Mouse (Mus musculus): ENCODE measurements around the gene Med22. TPM values are rescaled to one million over a fixed set of nuclear protein-coding genes. Genes with fewer than 3 reads are reported as not detected.

The Med22 gene
- polyA plus RNA-seq, 1 experiment, result 46.5 TPM

GRCm38 (mm10) chr2:26913416-26914147 lies 3.1 kb upstream of the Med22 start:
- peaks cover 23% of the 10 kb centered on the region for H3K36me3 ChIP-seq (ENCODE audit: control insufficient read depth, insufficient read depth, low read length)
- WGBS, result 98% methylated on average over 17 of the region's 17 CpGs
- no peak for DNase-seq
- H3K4me3 ChIP-seq (ENCODE audit: control insufficient read depth, insufficient read depth, low read length), result no peak overlapping the region
- H3K4me1 ChIP-seq (replicated peaks; ENCODE audit: control insufficient read depth, insufficient read depth, low read length), result peaks cover 44% of the 10 kb centered on the region
- H3K27ac ChIP-seq (ENCODE audit: control insufficient read depth, insufficient read depth, low read length), result no peak overlapping the region
- no peak for TF ChIP-seq POLR2A (IDR thresholded peaks at IDR 0.05; ENCODE audit: control insufficient read depth, extremely low read depth, insufficient read depth, low read length, poor library complexity)
- TF ChIP-seq CTCF (IDR thresholded peaks at IDR 0.05; ENCODE audit: borderline replicate concordance, control insufficient read depth, extremely low read depth, insufficient read depth, low read length, poor library complexity), result no peak
- H3K27me3 ChIP-seq (ENCODE audit: control insufficient read depth, insufficient read depth, low read length), result no peaks in the 10 kb centered on the region

- H3K27ac ChIP-seq (ENCODE audit: control insufficient read depth, insufficient read depth, low read length), result no peak overlapping the region
- H3K27me3 ChIP-seq (ENCODE audit: control insufficient read depth, insufficient read depth, low read length), result no peaks in the 10 kb centered on the region
- peaks cover 23% of the 10 kb centered on the region for H3K36me3 ChIP-seq (ENCODE audit: control insufficient read depth, insufficient read depth, low read length)
- H3K4me1 ChIP-seq (replicated peaks; ENCODE audit: control insufficient read depth, insufficient read depth, low read length), result peaks cover 44% of the 10 kb centered on the region
- WGBS, result 81% methylated on average over 5 of the region's 5 CpGs
- H3K4me3 ChIP-seq (ENCODE audit: control insufficient read depth, insufficient read depth, low read length), result peak overlapping the region; percentile 84; the same call in 1 of the 2 replicates
- DNase-seq, result no peak
- TF ChIP-seq POLR2A (IDR thresholded peaks at IDR 0.05; ENCODE audit: control insufficient read depth, extremely low read depth, insufficient read depth, low read length, poor library complexity), result no peak
- TF ChIP-seq CTCF (IDR thresholded peaks at IDR 0.05; ENCODE audit: borderline replicate concordance, control insufficient read depth, extremely low read depth, insufficient read depth, low read length, poor library complexity), result no peak
Measured at GRCm38 (mm10) chr2:26912253-26912770, 1.8 kb upstream of the Med22 start.

- Histone ChIP-seq H3K27ac (ENCODE audit: control insufficient read depth, insufficient read depth, low read length) (peak overlapping the region; percentile 13), H3K4me3 (ENCODE audit: control insufficient read depth, insufficient read depth, low read length) (peak overlapping the region; percentile 84), H3K27me3 (ENCODE audit: control insufficient read depth, insufficient read depth, low read length) (no peaks in the 10 kb centered on the region), H3K4me1 (replicated peaks; ENCODE audit: control insufficient read depth, insufficient read depth, low read length) (peaks cover 35% of the 10 kb centered on the region), H3K36me3 (ENCODE audit: control insufficient read depth, insufficient read depth, low read length) (peaks cover 23% of the 10 kb centered on the region)
- DNase-seq, result no peak
- TF ChIP-seq POLR2A (IDR thresholded peaks at IDR 0.05; ENCODE audit: control insufficient read depth, extremely low read depth, insufficient read depth, low read length, poor library complexity) (no peak), CTCF (IDR thresholded peaks at IDR 0.05; ENCODE audit: borderline replicate concordance, control insufficient read depth, extremely low read depth, insufficient read depth, low read length, poor library complexity) (no peak)
- WGBS, result under 1% methylated on average over 37 of the region's 37 CpGs
Measured at GRCm38 (mm10) chr2:26910994-26911765, 703 bp upstream of the Med22 start.

GRCm38 (mm10) chr2:26909387-26909784 lies 1.1 kb downstream of the Med22 start:
- no peak overlapping the region for H3K4me3 ChIP-seq (ENCODE audit: control insufficient read depth, insufficient read depth, low read length)
- no peaks in the 10 kb centered on the region for H3K27me3 ChIP-seq (ENCODE audit: control insufficient read depth, insufficient read depth, low read length)
- H3K36me3 ChIP-seq (ENCODE audit: control insufficient read depth, insufficient read depth, low read length), result peaks cover 23% of the 10 kb centered on the region
- no peak overlapping the region for H3K27ac ChIP-seq (ENCODE audit: control insufficient read depth, insufficient read depth, low read length)
- TF ChIP-seq POLR2A (IDR thresholded peaks at IDR 0.05; ENCODE audit: control insufficient read depth, extremely low read depth, insufficient read depth, low read length, poor library complexity), result no peak
- TF ChIP-seq CTCF (IDR thresholded peaks at IDR 0.05; ENCODE audit: borderline replicate concordance, control insufficient read depth, extremely low read depth, insufficient read depth, low read length, poor library complexity), result no peak
- no peak for DNase-seq
- H3K4me1 ChIP-seq (replicated peaks; ENCODE audit: control insufficient read depth, insufficient read depth, low read length), result peaks cover 28% of the 10 kb centered on the region

- WGBS, result 34% methylated on average over 18 of the region's 18 CpGs
Measured at GRCm38 (mm10) chr2:26908710-26909386, 1.6 kb downstream of the Med22 start.

GRCm38 (mm10) chr2:26907109-26907508 lies 3.4 kb downstream of the Med22 start:
- no peaks in the 10 kb centered on the region for H3K27me3 ChIP-seq (ENCODE audit: control insufficient read depth, insufficient read depth, low read length)
- H3K27ac ChIP-seq (ENCODE audit: control insufficient read depth, insufficient read depth, low read length), result no peak overlapping the region
- no peak overlapping the region for H3K4me3 ChIP-seq (ENCODE audit: control insufficient read depth, insufficient read depth, low read length)
- peaks cover 4% of the 10 kb centered on the region for H3K36me3 ChIP-seq (ENCODE audit: control insufficient read depth, insufficient read depth, low read length)
- DNase-seq, result peak; percentile 41
- peaks cover 32% of the 10 kb centered on the region for H3K4me1 ChIP-seq (replicated peaks; ENCODE audit: control insufficient read depth, insufficient read depth, low read length)
- WGBS, result 59% methylated on average over 4 of the region's 4 CpGs
- TF ChIP-seq POLR2A (IDR thresholded peaks at IDR 0.05; ENCODE audit: control insufficient read depth, extremely low read depth, insufficient read depth, low read length, poor library complexity), result no peak
- peak; percentile 79; the same call in 1 of the 2 replicates for TF ChIP-seq CTCF (IDR thresholded peaks at IDR 0.05; ENCODE audit: borderline replicate concordance, control insufficient read depth, extremely low read depth, insufficient read depth, low read length, poor library complexity)

More at GRCm38 (mm10) chr2:26908710-26909386, 1.6 kb downstream of the Med22 start:
- peak overlapping the region; percentile 50; the same call in 1 of the 2 replicates for H3K27ac ChIP-seq (ENCODE audit: control insufficient read depth, insufficient read depth, low read length)
- TF ChIP-seq POLR2A (IDR thresholded peaks at IDR 0.05; ENCODE audit: control insufficient read depth, extremely low read depth, insufficient read depth, low read length, poor library complexity) (no peak), CTCF (IDR thresholded peaks at IDR 0.05; ENCODE audit: borderline replicate concordance, control insufficient read depth, extremely low read depth, insufficient read depth, low read length, poor library complexity) (no peak)
- DNase-seq, result peak; percentile 38
- peaks cover 21% of the 10 kb centered on the region for H3K36me3 ChIP-seq (ENCODE audit: control insufficient read depth, insufficient read depth, low read length)
- no peaks in the 10 kb centered on the region for H3K27me3 ChIP-seq (ENCODE audit: control insufficient read depth, insufficient read depth, low read length)
- H3K4me3 ChIP-seq (ENCODE audit: control insufficient read depth, insufficient read depth, low read length), result no peak overlapping the region
- H3K4me1 ChIP-seq (replicated peaks; ENCODE audit: control insufficient read depth, insufficient read depth, low read length), result peaks cover 28% of the 10 kb centered on the region
